Mouse (Mus musculus) left cerebral cortex, postnatal 4 days (tissue): ENCODE measurements at regions not wholly inside any gene's neighbourhood (a gene's known extent, or its start where the extent isn't known, plus 50 kb on each side); places are given as distances from the start of the nearest gene placed in this dataset.
"Not testable (repeated sequence)": the region's sequence is repeated elsewhere in the genome, so short reads cannot be mapped to it uniquely, and the experiment has no call there.

Experiments
- DNase-seq: peaks from one replicate; pipeline ENCODE4 v3.0.0-alpha.2; 2022
- intact Hi-C: fragments of 180-260 bp; cut with DNase I; formaldehyde crosslinking; loops from one replicate; pipeline ENCODE4 v1.15.1; 2025

DNA sequence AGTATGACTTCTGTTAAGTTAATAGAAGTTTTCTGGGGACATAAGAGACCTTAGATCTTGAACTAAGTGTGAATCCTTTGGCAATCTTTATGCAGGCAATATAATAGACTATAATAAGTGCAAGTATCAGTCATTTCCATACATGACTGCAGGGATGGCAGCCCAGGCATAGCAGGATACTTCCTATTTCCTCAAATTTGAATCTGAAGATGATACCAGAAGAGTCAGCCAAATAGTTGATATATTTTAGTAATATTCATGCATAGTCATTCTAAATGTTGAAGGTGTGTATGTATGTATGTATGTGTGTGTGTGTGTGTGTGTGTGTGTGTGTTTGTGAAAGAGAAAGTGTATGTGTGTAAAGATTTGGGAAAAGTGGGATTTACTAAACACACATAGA lies 64.3 kb downstream of the Prl2c2 start:
- intact Hi-C loops, DNase-seq: not testable (repeated sequence)

DNA sequence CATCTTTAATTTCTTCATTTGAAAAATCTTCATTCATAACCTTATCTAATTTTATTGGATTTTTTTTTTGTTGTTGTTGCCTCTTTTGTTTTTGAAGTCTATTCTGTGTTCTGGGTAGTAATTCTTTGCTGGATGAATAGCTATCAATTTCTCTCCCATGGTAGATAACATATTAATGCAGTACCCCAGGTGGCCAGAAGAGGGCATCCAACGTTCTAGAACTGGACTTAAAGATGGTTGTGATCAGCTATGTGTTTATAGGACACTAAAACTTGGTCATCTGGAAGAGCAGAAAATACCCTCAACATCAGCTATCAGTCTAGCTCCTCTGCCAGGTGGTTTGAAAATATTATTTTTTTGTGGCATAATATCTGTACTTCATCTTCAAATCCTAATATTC lies 70.1 kb downstream of the Prl2c2 start:
- peak; percentile 12 for DNase-seq
- intact Hi-C loops: not testable (repeated sequence)

DNA sequence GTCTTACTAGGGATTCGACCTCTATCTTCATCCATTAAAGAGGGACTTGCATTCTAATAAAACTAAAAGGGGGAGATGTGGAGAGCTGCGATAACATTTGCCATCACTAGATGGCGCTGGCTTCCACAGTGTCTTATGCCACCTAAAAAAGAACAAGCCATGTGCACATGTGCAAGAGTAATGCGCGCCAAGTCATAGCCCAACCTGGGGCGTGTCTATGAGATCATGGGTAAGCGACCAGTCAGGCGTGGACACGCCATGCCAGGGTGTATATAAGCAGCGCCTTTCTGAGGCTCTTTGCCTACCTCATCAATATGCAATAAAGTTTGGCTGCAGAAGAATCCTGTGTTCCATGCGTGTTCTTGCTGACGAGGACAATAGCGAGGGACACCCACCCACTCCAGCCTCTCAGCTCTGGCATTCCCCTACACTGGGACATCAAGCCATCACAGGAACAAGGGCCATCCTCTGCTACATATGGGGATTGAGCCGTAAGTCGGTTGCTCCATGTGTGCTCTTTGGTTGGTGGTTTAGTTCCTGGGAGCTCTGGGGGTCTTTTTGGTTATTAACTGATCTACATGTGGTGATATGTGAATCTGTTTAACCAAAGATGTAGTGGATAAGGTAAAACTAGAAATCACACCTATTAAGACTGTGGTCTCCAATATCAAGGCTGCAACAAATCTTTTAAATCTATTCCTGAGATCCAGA lies 73.1 kb downstream of the Prl2c2 start:
- DNase-seq, intact Hi-C loops: not testable (repeated sequence)

DNA sequence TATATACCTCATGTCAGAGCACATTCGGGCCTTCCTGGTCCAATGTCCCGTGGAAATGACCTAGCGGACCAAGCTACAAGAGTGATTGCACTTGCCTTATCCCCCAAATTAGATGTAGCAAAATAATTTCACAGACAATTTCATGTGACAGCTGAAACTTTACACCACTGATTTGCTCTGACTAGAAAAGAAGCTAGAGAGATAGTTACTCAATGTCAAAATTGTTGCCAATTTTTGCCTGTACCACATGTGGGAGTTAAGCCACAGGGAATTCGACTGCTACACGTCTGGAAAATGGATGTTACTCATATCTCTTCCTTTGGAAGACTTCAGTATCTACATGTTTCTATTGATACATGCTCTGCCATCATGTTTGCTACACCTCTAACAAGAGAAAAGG lies 74.6 kb downstream of the Prl2c2 start:
- intact Hi-C loops: no loop called here

DNA sequence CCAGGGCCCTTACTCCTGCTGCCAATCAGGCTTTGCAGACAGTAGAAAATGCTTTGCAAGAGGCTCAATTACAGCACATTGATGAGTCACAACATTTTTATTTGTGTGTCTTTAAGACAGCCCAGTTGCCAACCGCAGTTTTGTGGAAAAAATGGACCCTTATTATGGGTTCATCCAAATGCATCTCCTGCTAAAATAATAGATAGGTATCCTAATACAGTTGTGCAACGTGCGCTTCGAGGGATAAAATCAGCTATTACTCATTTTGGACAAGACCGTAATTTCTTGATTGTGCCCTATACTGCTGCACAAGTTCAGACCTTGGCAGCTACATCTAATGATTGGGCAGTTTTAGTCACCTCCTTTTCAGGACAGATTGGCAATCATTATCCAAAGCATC lies 75.4 kb downstream of the Prl2c2 start:
- intact Hi-C loops: no loop called here
- DNase-seq: no peak

More for the DNA sequence above, 74.6 kb downstream of the Prl2c2 start:
- no peak for DNase-seq

DNA sequence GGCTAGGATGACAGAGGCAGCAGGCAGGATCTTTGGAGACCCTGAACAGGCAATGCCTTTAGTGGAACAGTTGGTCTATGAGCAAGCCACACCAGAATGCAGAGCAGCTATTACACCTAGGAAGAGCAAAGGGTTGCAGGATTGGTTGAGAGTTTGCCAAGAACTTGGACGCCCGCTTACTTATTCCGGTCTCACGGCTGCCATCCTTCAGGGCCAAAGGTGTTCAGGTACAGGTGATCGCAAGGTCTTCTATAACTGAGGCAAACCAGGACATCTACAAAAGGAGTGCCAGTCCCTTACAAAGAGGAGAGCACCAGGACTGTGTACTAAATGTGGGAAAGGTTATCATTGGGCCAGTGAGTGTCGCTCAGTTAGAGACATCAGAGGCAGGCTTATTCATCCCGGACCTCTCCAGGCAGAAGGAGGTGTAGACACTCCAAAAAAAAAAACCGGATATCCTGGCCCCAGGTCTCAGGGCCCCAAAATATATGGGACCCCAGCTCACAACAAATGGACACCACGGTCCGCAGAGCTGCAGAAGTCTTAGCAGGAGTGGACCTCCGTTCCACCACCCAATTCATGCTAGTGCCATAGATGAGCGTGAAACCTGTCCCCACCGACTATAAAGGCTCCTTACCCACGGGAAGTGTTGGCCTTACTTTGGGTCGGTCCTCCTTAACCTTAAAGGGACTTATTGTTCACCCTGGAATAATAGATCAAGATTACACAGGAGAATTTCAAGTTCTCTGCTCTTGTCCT lies 77.4 kb downstream of the Prl2c2 start:
- intact Hi-C loops: no loop called here
- no peak for DNase-seq

DNA sequence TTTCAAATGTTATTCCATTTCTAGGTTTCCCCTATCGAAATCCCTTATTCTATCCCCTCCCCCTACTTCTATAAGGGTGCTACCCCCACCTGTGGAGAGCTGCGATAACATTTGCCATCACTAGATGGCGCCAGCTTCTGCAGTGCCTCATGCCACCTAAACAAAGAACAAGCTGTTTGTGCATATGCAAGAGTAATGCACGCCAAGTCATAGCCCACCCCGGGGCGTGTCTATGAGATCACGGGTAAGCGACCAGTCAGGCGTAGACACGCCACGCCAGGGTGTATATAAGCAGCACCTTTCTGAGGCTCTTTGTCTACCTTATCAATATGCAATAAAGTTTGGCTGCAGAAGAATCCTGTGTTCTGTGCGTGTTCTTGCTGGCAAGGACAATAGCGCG lies 79.6 kb downstream of the Prl2c2 start:
- intact Hi-C loops: no loop called here
- no peak for DNase-seq

DNA sequence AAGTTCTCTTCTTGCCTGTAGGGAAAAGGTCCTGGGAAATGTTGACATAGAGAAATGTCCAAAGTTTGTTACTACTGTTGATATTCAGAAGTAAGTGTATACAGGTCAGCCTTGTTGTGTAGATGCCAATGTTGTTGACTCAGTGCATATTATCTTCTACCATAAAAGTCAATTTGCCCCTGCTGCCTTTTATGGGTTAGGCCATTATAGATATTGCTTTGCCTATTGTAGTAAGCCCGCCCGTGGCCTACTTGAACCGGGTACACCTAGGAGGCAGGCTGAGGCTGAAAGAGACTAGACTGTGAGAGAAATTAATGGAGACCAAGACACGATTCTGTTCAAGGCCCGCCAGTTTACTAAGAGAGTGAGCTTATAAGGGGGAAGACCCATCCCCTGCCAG lies 92.3 kb downstream of the Prl2c2 start:
- no peak for DNase-seq
- intact Hi-C loops: no loop called here

DNA sequence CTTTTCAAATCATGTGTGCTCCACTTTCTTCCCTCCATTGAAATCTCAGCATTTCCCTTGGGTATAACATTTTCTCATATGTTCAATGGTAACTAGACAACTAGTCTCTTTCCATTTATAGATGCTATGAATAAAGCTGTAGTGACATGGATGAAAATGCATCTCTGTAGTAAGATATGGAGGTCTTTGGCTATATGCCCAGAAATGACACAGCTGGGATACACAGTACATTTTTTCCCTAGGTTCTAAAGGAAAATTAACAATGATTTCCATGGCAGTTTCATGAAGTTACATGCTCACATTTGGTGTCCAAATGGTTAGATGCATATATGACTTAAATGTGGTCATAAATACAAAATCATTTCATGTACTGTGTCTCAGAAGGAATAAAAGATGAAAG lies 99.0 kb downstream of the Prl2c2 start:
- no peak for DNase-seq

DNA sequence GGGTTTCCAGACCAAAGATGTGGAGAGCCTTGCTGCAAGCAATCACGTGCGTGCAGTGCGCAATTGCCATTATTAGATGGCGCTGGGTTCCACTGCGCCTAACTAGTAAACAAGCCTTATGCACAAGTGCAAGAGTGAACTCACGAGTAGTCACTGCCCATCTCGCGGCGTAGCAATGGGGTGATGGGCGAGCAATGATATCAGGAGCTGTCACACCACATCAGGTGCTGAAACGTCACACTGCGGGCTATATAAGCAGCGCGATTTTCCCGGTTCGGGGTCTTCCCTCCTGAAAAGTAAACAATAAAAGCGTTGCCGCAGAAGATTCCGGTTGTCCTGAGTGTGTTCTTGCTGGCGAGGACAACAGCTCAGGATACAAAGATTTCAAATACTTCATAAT lies 89.8 kb upstream of the Prl2c3 start:
- intact Hi-C loops, DNase-seq: not testable (repeated sequence)

More for the DNA sequence above, 99.0 kb downstream of the Prl2c2 start:
- intact Hi-C loops: no loop called here

DNA sequence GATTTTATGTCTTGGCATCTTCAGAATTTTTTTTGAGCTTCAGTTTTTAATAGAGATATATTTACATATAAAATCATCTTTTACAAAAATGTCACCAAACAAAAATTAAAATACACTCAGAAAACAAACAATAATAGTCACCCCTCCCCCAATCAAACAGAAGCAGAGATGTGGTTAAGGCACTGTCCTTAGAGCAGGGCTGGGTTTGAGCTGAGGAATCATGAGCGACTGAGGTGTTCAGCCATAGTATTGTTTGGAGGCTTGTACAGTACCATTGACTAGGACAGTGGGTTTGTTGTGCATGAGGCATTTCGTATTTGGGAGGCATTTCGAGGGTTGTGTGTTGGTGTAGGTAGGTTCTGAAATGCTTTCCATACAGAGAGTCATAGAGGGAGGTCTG lies 79.6 kb upstream of the Prl2c3 start:
- DNase-seq, intact Hi-C loops: not testable (repeated sequence)

DNA sequence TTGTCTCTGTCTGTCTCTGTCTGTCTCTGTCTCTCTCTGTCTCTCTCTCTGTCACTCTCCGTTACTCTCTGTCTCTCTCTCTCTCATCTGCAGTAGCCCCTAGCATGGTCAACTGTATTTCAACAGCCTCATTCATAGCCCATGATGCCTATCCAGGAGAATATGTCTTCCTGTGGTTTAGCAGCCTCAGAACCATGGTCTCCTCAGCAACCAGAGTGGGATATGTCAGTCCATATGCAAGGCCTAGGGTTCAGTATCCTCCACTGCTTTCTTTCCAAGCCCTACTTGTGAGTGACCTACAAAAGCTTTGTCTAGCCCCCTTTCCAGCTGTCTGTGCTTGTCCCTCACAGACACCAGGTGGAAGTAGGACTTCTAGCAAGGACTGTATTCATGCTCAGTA lies 65.1 kb upstream of the Prl2c3 start:
- DNase-seq, intact Hi-C loops: not testable (repeated sequence)

DNA sequence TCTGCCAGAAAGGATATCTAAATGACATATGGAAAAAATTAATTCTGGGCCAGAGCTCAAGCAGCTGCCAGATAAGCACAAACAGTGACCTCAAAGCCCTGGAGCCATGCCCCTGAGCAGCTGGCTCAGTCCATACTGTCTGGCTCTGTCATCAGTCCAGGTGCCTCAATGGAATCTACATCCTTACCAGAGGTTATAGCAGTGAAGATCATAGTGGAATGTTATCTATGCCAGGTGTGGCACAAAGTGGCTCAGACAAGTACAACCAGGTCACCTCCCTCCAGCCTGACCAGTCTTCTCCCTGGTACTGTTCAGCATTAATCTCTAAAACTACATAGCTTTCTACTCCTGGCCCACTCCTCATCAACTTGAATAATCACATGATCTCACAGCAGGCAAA lies 64.4 kb upstream of the Prl2c3 start:
- intact Hi-C loops: no loop called here
- DNase-seq: no peak

DNA sequence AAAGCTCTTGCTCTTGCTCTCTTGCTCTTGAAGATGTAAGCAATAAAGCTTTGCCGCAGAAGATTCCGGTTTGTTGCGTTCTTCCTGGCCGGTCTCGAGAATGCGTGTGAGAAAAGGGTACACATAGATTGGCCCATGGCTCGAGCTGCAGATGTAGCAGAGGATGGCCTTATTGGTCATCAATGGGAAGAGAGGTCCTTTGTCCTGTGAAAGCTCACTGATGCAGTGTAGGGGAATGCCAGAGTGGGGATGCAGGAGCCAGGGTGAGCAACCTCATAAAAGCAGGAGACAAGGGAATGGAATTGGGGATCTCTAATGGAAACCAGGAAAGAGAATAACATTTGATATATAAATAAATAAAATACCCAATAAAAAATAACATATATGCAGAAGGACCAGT lies 63.7 kb upstream of the Prl2c3 start:
- DNase-seq, intact Hi-C loops: not testable (repeated sequence)

DNA sequence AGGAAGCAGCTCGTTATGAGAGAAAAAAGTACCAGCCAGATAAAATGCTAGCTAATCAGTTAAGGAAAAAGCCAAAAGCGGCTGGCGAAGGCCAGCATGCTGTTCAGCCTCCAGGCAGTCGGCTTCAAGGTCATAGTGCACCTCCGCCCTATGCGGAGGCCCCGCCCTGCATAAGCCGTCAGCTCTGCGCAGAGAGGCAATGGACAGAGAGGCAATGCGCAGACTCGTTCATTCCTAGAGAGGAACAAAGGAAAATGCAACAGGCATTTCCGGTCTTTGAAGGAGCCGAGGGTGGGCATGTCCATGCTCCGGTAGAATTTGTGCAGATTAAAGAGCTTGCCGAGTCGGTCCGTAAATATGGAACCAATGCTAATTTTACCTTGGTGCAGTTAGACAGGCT lies 61.1 kb upstream of the Prl2c3 start:
- intact Hi-C loops, DNase-seq: not testable (repeated sequence)

DNA sequence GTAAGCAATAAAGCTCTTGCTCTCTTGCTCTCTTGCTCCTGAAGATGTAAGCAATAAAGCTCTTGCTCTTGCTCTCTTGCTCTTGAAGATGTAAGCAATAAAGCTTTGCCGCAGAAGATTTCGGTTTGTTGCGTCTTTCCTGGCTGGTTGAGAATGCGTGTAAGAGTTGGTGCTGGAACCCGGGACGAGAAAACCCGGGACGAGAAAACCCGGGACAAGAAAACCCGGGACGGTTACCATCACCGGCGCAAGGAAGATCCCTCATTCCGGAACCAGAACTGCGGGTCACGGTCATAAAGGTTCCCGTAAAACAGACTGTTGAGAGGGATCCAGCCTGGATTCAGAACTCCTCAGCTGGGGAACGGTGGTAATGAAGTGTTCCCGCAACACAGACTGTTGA lies 60.1 kb upstream of the Prl2c3 start:
- DNase-seq, intact Hi-C loops: not testable (repeated sequence)
